Mouse (Mus musculus) mammary gland, adult 2 months (tissue): ENCODE results near the gene Gm5294. TPM values are rescaled to one million over a fixed set of nuclear protein-coding genes. Genes with fewer than 3 reads are reported as not detected.

ENCODE experiments used
- polyA plus RNA-seq: library from polyadenylated mRNA; depleted of rRNA; stranded (reverse); fragments of >200 nt; gene quantifications from 2 replicates; pipeline ENCODE4 v1.2.3, GENCODE M21; 2012; ENCODE audit warnings: low replicate concordance; rRNA removed

Gm5294 gene
- polyA plus RNA-seq = not detected in 2 replicates

GRCm38 (mm10) chr5:138819780-138820179 is at the start of gene Gm5294:
Gm5294 (plus strand) TSS chr5:138820080.

Other genes starting within 250 kb of the Gm5294 start
- 3.7 and 9.9 TPM in 2 replicates for gene Zfp68, start 200.3 kb upstream of the Gm5294 start, polyA plus RNA-seq
- 1.4 and 2.2 TPM in 2 replicates for gene A430033K04Rik, start 197.2 kb upstream of the Gm5294 start, polyA plus RNA-seq
- gene Fam20c, start 65.6 kb upstream of the Gm5294 start, polyA plus RNA-seq = 13.8 and 31.7 TPM in 2 replicates
- 8.9 and 20.2 TPM in 2 replicates for gene Pdgfa, start 177.3 kb downstream of the Gm5294 start, polyA plus RNA-seq